Mouse (Mus musculus) adrenal gland, postnatal 25 days (tissue): ENCODE measurements around the gene Knl1. TPM values are rescaled to one million over a fixed set of nuclear protein-coding genes. Genes with fewer than 3 reads are reported as not detected.

Source experiments
- total RNA-seq: library from RNA; stranded (reverse); gene quantifications from 2 replicates; pipeline ENCODE4 v1.2.3, GENCODE M21; 2021

Gene Knl1
- total RNA-seq, 1 experiment from 2014 or later = 3.8 TPM

Other genes starting within 250 kb of the Knl1 start
- gene Knstrn, start 233.1 kb upstream of the Knl1 start, total RNA-seq = 7.6 and 10.7 TPM in 2 replicates
- 342 and 470 TPM in 2 replicates for gene Ivd, start 185.2 kb upstream of the Knl1 start, total RNA-seq
- gene Bahd1, start 146.7 kb upstream of the Knl1 start, total RNA-seq = 42.6 and 54.4 TPM in 2 replicates
- gene Chst14, start 120.6 kb upstream of the Knl1 start, total RNA-seq = 12.6 and 19.1 TPM in 2 replicates
- gene Ccdc32, start 17.7 kb upstream of the Knl1 start, total RNA-seq = 16.3 and 19.0 TPM in 2 replicates
- 5.6 and 5.8 TPM in 2 replicates for gene Rpusd2, start 12.3 kb upstream of the Knl1 start, total RNA-seq
- gene Rad51, start 65.7 kb downstream of the Knl1 start, total RNA-seq = 5.0 and 8.6 TPM in 2 replicates
- 53.1 and 54.4 TPM in 2 replicates for gene Rmdn3, start 109.9 kb downstream of the Knl1 start, total RNA-seq
- 11.0 and 14.9 TPM in 2 replicates for gene Gchfr, start 120.7 kb downstream of the Knl1 start, total RNA-seq
- 0.30 TPM in 1 of 2 replicates, not detected in the other for gene Gm14137, start 127.4 kb downstream of the Knl1 start, total RNA-seq
- 42.3 and 45.0 TPM in 2 replicates for gene Zfyve19, start 161.5 kb downstream of the Knl1 start, total RNA-seq
- 18.0 and 18.4 TPM in 2 replicates for gene Dnajc17, start 161.7 kb downstream of the Knl1 start, total RNA-seq
- not detected in 2 replicates for gene Ppp1r14d, start 182.8 kb downstream of the Knl1 start, total RNA-seq
- gene Spint1, start 190.2 kb downstream of the Knl1 start, total RNA-seq = 4.0 and 4.6 TPM in 2 replicates
- gene Rhov, start 224.2 kb downstream of the Knl1 start, total RNA-seq = 0.49 TPM in 1 of 2 replicates, not detected in the other
- gene Vps18, start 241.6 kb downstream of the Knl1 start, total RNA-seq = 18.5 and 21.1 TPM in 2 replicates